ENCODE assay signal across 8 mouse cellular contexts in the genomic region with DNA sequence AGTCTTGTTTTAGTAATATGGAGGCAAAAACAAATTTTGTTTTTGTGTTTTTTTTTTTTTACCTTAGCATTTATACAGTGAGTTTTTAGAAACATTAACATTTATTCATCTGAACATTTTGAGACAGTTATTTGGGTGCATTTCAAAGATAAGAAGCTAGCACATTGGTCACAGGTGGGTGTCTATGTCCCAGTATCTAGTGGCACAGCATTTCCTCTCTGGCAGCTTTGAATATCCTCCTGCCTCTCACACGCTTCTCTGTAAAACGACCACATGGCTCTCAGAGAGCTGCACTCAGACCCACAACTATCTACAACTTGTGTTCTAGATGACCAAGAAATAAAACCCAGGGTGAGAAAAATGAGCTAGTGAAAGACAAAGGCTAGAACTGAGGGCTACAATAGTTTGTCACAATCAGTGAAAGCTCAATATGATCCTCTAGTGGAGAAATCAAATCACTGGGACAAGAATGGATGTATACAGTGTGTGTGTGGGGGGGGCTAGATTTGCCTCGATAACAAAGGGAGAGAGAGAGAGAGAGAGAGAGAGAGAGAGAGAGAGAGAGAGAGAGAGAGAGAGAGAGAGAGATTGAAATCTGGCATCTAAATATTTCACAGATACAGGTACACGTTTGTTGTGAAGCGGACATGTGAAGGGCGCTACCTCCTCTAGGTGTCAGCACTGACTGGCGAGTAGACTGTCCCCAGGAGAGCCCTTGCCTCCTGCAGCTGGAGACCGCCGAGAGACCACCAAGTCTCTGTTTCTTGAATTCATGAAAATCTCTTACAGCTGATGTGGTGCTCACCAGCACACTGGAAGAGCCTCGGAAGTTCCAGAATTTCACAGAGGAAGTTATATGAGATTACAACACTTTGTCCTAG. TPM values are rescaled to one million over a fixed set of nuclear protein-coding genes. Genes with fewer than 3 reads are reported as not detected.
A peak's percentile ranks its signal among the peaks of the same experiment; 100 is the strongest.
DNase-seq lines count a peak whose midpoint lies in the region; ATAC-seq and TF ChIP-seq lines count a peak whose summit lies in the region.

No protein-coding gene starts in this region.

- H3K27ac ChIP-seq in kidney, embryonic 15.5 days, result no peak overlapping the region
- no peak overlapping the region for H3K27ac ChIP-seq in hindbrain, postnatal 0 days

- peak overlapping the region; percentile 39 for H3K4me3 ChIP-seq in kidney, embryonic 15.5 days (replicated peaks)
- peak overlapping the region; percentile 31 for H3K4me3 ChIP-seq in hindbrain, postnatal 0 days (ENCODE audit: low read length)
- peak overlapping the region; percentile 88 for H3K4me3 ChIP-seq in megakaryocyte, embryonic 14.5 days (replicated peaks)

- peak; percentile 64; the same call in 1 of the 2 replicates for ATAC-seq in kidney, embryonic 15.5 days (replicated peaks; ENCODE audit: low FRiP score)
- peak; percentile 68 for ATAC-seq in hindbrain, postnatal 0 days

- H3K9me3 ChIP-seq in kidney, embryonic 15.5 days (replicated peaks), result no peaks in the 10 kb centered on the region
- H3K9me3 ChIP-seq in hindbrain, postnatal 0 days (ENCODE audit: low read length), result no peaks in the 10 kb centered on the region
- no peaks in the 10 kb centered on the region for H3K9me3 ChIP-seq in megakaryocyte, embryonic 14.5 days

- peaks cover 10% of the 10 kb centered on the region for H3K4me1 ChIP-seq in kidney, embryonic 15.5 days
- H3K4me1 ChIP-seq in hindbrain, postnatal 0 days (ENCODE audit: insufficient read depth, low read length), result 0 out of 2 replicates have a peak, but pooled peaks cover 3% of the 10 kb centered on the region
- H3K4me1 ChIP-seq in megakaryocyte, embryonic 14.5 days, result peaks cover 40% of the 10 kb centered on the region

- H3K27me3 ChIP-seq in kidney, embryonic 15.5 days, result peaks cover 28% of the 10 kb centered on the region
- peaks cover 8% of the 10 kb centered on the region for H3K27me3 ChIP-seq in hindbrain, postnatal 0 days (ENCODE audit: insufficient read depth, low read length)
- peaks cover 9% of the 10 kb centered on the region for H3K27me3 ChIP-seq in megakaryocyte, embryonic 14.5 days (replicated peaks)

- WGBS in kidney, embryonic 15.5 days, result 10% methylated on average over 10 of the region's 10 CpGs
- WGBS in hindbrain, postnatal 0 days, result 12% methylated on average over 10 of the region's 10 CpGs

- H3K9ac ChIP-seq in kidney, embryonic 15.5 days, result no peak overlapping the region
- H3K9ac ChIP-seq in hindbrain, postnatal 0 days (replicated peaks; ENCODE audit: low read length), result no peak overlapping the region

- peak overlapping the region; percentile 81 for H3K4me2 ChIP-seq in kidney, embryonic 15.5 days
- H3K4me2 ChIP-seq in hindbrain, postnatal 0 days (ENCODE audit: low read depth, low read length), result peak overlapping the region; percentile 66

- TF ChIP-seq CTCF in hindbrain, postnatal 0 days (IDR thresholded peaks at IDR 0.05; ENCODE audit: low read depth), result peak; percentile 49

- no peak for DNase-seq in kidney, adult 18-20 months
- peak; percentile 20 for DNase-seq in brain, adult 2 months (ENCODE audit: low read depth, low spot score)
- peak; percentile 41 for DNase-seq in hindbrain, postnatal 0 days (ENCODE audit: low spot score)
- no peak for DNase-seq in testis, postnatal 10 days (ENCODE audit: low spot score)
- no peak for DNase-seq in spleen, postnatal 36 days (ENCODE audit: low spot score in 2 of 2)
- DNase-seq in left cerebral cortex, adult 9 months (ENCODE audit: low spot score in 2 of 2), result no peak

- H3K36me3 ChIP-seq in kidney, embryonic 15.5 days, result no peaks in the 10 kb centered on the region
- H3K36me3 ChIP-seq in hindbrain, postnatal 0 days (ENCODE audit: insufficient read depth, low read length), result no peaks in the 10 kb centered on the region
- no peaks in the 10 kb centered on the region for H3K36me3 ChIP-seq in megakaryocyte, embryonic 14.5 days (replicated peaks; ENCODE audit: low read length)

RNA-seq across cellular contexts. Expression of a gene that starts 1.1 kb away (rescaled TPM):
- not detected in 2 replicates for polyA plus RNA-seq in kidney, embryonic 15.5 days (2015; fragmentation: Nextera tagmentation; extraction: Ambion mirVana)
- not detected in 2 replicates for total RNA-seq in hindbrain, postnatal 0 days (2014; rRNA removed)
- 0.14 TPM in 1 of 2 replicates, not detected in the other for polyA plus RNA-seq in hindbrain, postnatal 0 days (2015; fragmentation: Nextera tagmentation; extraction: Ambion mirVana)
- 28.2 and 32.2 TPM in 2 replicates for polyA plus RNA-seq in megakaryocyte, embryonic 14.5 days (2012; ENCODE audit: insufficient read depth, low replicate concordance)

RNA-seq across cellular contexts. Expression of a gene that starts 11.6 kb away (rescaled TPM):
- polyA plus RNA-seq in kidney, embryonic 15.5 days (2015; fragmentation: Nextera tagmentation; extraction: Ambion mirVana), result 0.65 and 0.77 TPM in 2 replicates
- total RNA-seq in hindbrain, postnatal 0 days (2014; rRNA removed), result 0.22 TPM in 1 of 2 replicates, not detected in the other
- 0.50 and 0.56 TPM in 2 replicates for polyA plus RNA-seq in hindbrain, postnatal 0 days (2015; fragmentation: Nextera tagmentation; extraction: Ambion mirVana)
- 0.48 and 1.9 TPM in 2 replicates for polyA plus RNA-seq in megakaryocyte, embryonic 14.5 days (2012; ENCODE audit: insufficient read depth, low replicate concordance)

RNA-seq across cellular contexts. Expression of a gene that starts 28.3 kb away (rescaled TPM):
- polyA plus RNA-seq in kidney, embryonic 15.5 days (2015; fragmentation: Nextera tagmentation; extraction: Ambion mirVana), result 47.1 and 61.2 TPM in 2 replicates
- 84.7 and 97.5 TPM in 2 replicates for total RNA-seq in hindbrain, postnatal 0 days (2014; rRNA removed)
- 58.8 and 62.7 TPM in 2 replicates for polyA plus RNA-seq in hindbrain, postnatal 0 days (2015; fragmentation: Nextera tagmentation; extraction: Ambion mirVana)
- polyA plus RNA-seq in megakaryocyte, embryonic 14.5 days (2012; ENCODE audit: insufficient read depth, low replicate concordance), result 8.5 and 10.8 TPM in 2 replicates

Comparison
In these comparisons a context has a peak if more than half of its experiments do, and no peak if none do; other contexts are left out.
1. H3K4me3 ChIP-seq: peak in every context shown above with its lines; median percentile 88 in megakaryocyte, embryonic 14.5 days; 39 in kidney, embryonic 15.5 days; 31 in hindbrain, postnatal 0 days.
2. DNase-seq: peak in brain, adult 2 months (single experiment) and hindbrain, postnatal 0 days (single experiment); none in kidney, adult 18-20 months (single experiment), testis, postnatal 10 days (single experiment), spleen, postnatal 36 days (0 of 2) and left cerebral cortex, adult 9 months (0 of 2).
3. RNA of a gene that starts 1.1 kb away (polyA plus RNA-seq): 28.2 to 32.2 TPM in megakaryocyte, embryonic 14.5 days; not detected in kidney, embryonic 15.5 days and 0.14 TPM in hindbrain, postnatal 0 days; every median in the first group is over 10 times any median in the second.